Mouse (Mus musculus): Measurements from ENCODE around the gene Ccdc169.

GRCm38 (mm10) chr3:55148091-55148490, 11.0 kb downstream of the Ccdc169 start:
- TF ChIP-seq GATA1 (IDR thresholded peaks at IDR 0.05; ENCODE audit: borderline replicate concordance, low read length) (no peak), FLI1 (IDR thresholded peaks at IDR 0.05; ENCODE audit: low read length) (no peak)

Measured in megakaryocyte, embryonic 14.5 days (primary cell).